21 mouse cellular contexts compared by ENCODE assay signal in the genomic region with DNA sequence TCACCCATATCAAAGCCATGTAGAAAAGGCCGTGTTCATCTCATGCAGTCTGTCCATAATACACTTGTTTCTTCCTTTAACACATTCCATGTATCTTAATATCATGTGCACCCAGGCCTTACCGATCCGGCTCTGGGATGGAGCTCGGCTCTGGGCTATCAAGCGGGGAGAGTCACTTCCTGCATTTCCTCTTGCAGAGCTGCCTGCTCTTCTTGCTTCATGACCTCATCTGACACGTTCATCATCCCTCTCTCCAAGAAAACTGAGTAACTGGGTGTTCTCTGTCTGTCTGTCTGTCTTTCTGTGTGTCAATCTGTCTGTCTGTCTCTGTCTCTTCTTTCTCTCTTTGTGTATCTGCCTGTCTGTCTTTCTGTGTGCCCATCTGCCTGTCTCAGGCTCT.
A peak's percentile ranks its signal among the peaks of the same experiment; 100 is the strongest.
DNase-seq lines count a peak whose midpoint lies in the region; ATAC-seq and TF ChIP-seq lines count a peak whose summit lies in the region.
"Had no signal": no experiment of that assay in that cellular context is flagged by ENCODE, and none has a peak within 500 bp of the region (broad histone marks: within the 10 kb centered on the region; RNA-seq: fewer than 3 reads in every experiment).

No protein-coding gene starts in this region.

- no peak overlapping the region for H3K27ac ChIP-seq in heart, embryonic 13.5 days (replicated peaks)
- H3K27ac ChIP-seq in kidney, postnatal 0 days, result no peak overlapping the region
- H3K27ac ChIP-seq in stomach, postnatal 0 days (replicated peaks), result no peak overlapping the region
- H3K27ac ChIP-seq: embryonic facial prominence, embryonic 13.5 days; midbrain, embryonic 12.5 days had no signal

- peak overlapping the region; percentile 50; the same call in 1 of the 2 replicates for H3K9ac ChIP-seq in heart, embryonic 13.5 days
- no peak overlapping the region for H3K9ac ChIP-seq in kidney, postnatal 0 days (ENCODE audit: low read depth, low read length)
- no peak overlapping the region for H3K9ac ChIP-seq in stomach, postnatal 0 days (ENCODE audit: low read length)
- H3K9ac ChIP-seq: embryonic facial prominence, embryonic 13.5 days; liver, postnatal 0 days; midbrain, embryonic 12.5 days; neural tube, embryonic 12.5 days had no signal

- H3K9me3 ChIP-seq in heart, embryonic 13.5 days, result no peaks in the 10 kb centered on the region
- no peaks in the 10 kb centered on the region for H3K9me3 ChIP-seq in kidney, postnatal 0 days (replicated peaks; ENCODE audit: low read length)
- H3K9me3 ChIP-seq in stomach, postnatal 0 days (ENCODE audit: control insufficient read depth, low read length), result no peaks in the 10 kb centered on the region
- H3K9me3 ChIP-seq: embryonic facial prominence, embryonic 13.5 days; midbrain, embryonic 12.5 days; neural tube, embryonic 12.5 days had no signal

- H3K4me2 ChIP-seq in heart, embryonic 13.5 days, result no peak overlapping the region
- H3K4me2 ChIP-seq in kidney, postnatal 0 days (ENCODE audit: low read length), result no peak overlapping the region
- no peak overlapping the region for H3K4me2 ChIP-seq in stomach, postnatal 0 days (replicated peaks; ENCODE audit: low read depth)
- H3K4me2 ChIP-seq: embryonic facial prominence, embryonic 13.5 days; midbrain, embryonic 12.5 days; neural tube, embryonic 12.5 days had no signal

- H3K36me3 ChIP-seq in heart, embryonic 13.5 days, result no peaks in the 10 kb centered on the region
- H3K36me3 ChIP-seq in kidney, postnatal 0 days (ENCODE audit: insufficient read depth, low read length), result no peaks in the 10 kb centered on the region
- no peaks in the 10 kb centered on the region for H3K36me3 ChIP-seq in stomach, postnatal 0 days (ENCODE audit: control insufficient read depth, insufficient read depth, low read length)
- H3K36me3 ChIP-seq: embryonic facial prominence, embryonic 13.5 days; midbrain, embryonic 12.5 days; neural tube, embryonic 12.5 days had no signal

- no peak for TF ChIP-seq EP300 in stomach, postnatal 0 days (optimal IDR thresholded peaks at IDR 0.05)

- DNase-seq in heart, adult 9 months (ENCODE audit: low spot score in 2 of 2), result no peak
- peak; percentile 49 for DNase-seq in kidney, postnatal 0 days (ENCODE audit: low spot score)
- no peak for DNase-seq in kidney, adult 8-10 months
- DNase-seq in skeletal muscle tissue, adult 2 months (ENCODE audit: low read depth, low spot score), result peak; percentile 19
- DNase-seq in stomach, postnatal 0 days (ENCODE audit: low spot score), result no peak
- DNase-seq: adrenal gland, adult 8-10 months; B cell, adult 2 months; cerebellum, adult 9-10 months; kidney, adult 18-20 months; kidney, postnatal 25 days; left cerebral cortex, postnatal 4 days; liver, postnatal 0 days; lung, postnatal 4 days; spleen, adult 18-20 months; thymus, postnatal 36 days had no signal

- WGBS in heart, embryonic 13.5 days, result 46% methylated on average over 6 of the region's 6 CpGs
- WGBS in kidney, postnatal 0 days, result 39% methylated on average over 6 of the region's 6 CpGs
- 73% methylated on average over 6 of the region's 6 CpGs for WGBS in stomach, postnatal 0 days

- H3K27me3 ChIP-seq in heart, embryonic 13.5 days (replicated peaks), result no peaks in the 10 kb centered on the region
- no peaks in the 10 kb centered on the region for H3K27me3 ChIP-seq in kidney, postnatal 0 days (ENCODE audit: insufficient read depth, low read length)
- no peaks in the 10 kb centered on the region for H3K27me3 ChIP-seq in stomach, postnatal 0 days (ENCODE audit: control insufficient read depth, insufficient read depth, low read length)
- H3K27me3 ChIP-seq: embryonic facial prominence, embryonic 13.5 days had no signal

- no peak for TF ChIP-seq CTCF in kidney, postnatal 0 days (IDR thresholded peaks at IDR 0.05; ENCODE audit: low read depth)
- TF ChIP-seq CTCF in stomach, postnatal 0 days (IDR thresholded peaks at IDR 0.05; ENCODE audit: low read depth), result no peak

- no peak for ATAC-seq in heart, embryonic 13.5 days (ENCODE audit: extremely low read depth, insufficient number of reproducible peaks, low FRiP score, low TSS enrichment)
- ATAC-seq in kidney, postnatal 0 days (replicated peaks; ENCODE audit: low FRiP score, low read depth), result no peak
- peak; percentile 45; the same call in 1 of the 2 replicates for ATAC-seq in common myeloid progenitor, adult 5-6 weeks (replicated peaks; ENCODE audit: low read depth, poor library complexity, severe bottlenecking)
- ATAC-seq in stomach, postnatal 0 days (ENCODE audit: low FRiP score, low TSS enrichment), result no peak
- ATAC-seq: forebrain, embryonic 16.5 days; liver, postnatal 0 days had no signal

- no peak overlapping the region for H3K4me3 ChIP-seq in heart, embryonic 13.5 days
- no peak overlapping the region for H3K4me3 ChIP-seq in kidney, postnatal 0 days (replicated peaks; ENCODE audit: low read depth, low read length)
- H3K4me3 ChIP-seq in stomach, postnatal 0 days (ENCODE audit: low read depth, low read length), result no peak overlapping the region
- H3K4me3 ChIP-seq: embryonic facial prominence, embryonic 13.5 days; midbrain, embryonic 12.5 days; neural tube, embryonic 12.5 days had no signal

- H3K4me1 ChIP-seq in heart, embryonic 13.5 days, result peaks cover 32% of the 10 kb centered on the region
- H3K4me1 ChIP-seq in kidney, postnatal 0 days (replicated peaks; ENCODE audit: insufficient read depth, low read length), result peaks cover 19% of the 10 kb centered on the region
- H3K4me1 ChIP-seq in stomach, postnatal 0 days (replicated peaks; ENCODE audit: control insufficient read depth, insufficient read depth), result no peaks in the 10 kb centered on the region

Comparison
In these comparisons a context has a peak if more than half of its experiments do, and no peak if none do; other contexts are left out.
1. DNase-seq: peak in kidney, postnatal 0 days (single experiment) and skeletal muscle tissue, adult 2 months (single experiment); none in heart, adult 9 months (0 of 2), kidney, adult 8-10 months (0 of 2) and stomach, postnatal 0 days (single experiment).